In genomic region chr5:21735100-21735499, GRCm38 (mm10) we compare ENCODE assay signal across 8 mouse cellular contexts. TPM values are rescaled to one million over a fixed set of nuclear protein-coding genes. Genes with fewer than 3 reads are reported as not detected.
A peak's percentile ranks its signal among the peaks of the same experiment; 100 is the strongest.
DNase-seq lines count a peak whose midpoint lies in the region; ATAC-seq and TF ChIP-seq lines count a peak whose summit lies in the region.

No protein-coding gene starts in this region.

- peak overlapping the region; percentile 42 for H3K4me2 ChIP-seq in heart, embryonic 15.5 days
- H3K4me2 ChIP-seq in intestine, embryonic 16.5 days (ENCODE audit: low read depth, low read length): no peak overlapping the region; the same call in 1 of the 2 replicates

- no peak overlapping the region for H3K27ac ChIP-seq in heart, embryonic 15.5 days
- H3K27ac ChIP-seq in thymus, adult 2 months (ENCODE audit: control insufficient read depth, insufficient read depth, low read length): no peak overlapping the region
- no peak overlapping the region for H3K27ac ChIP-seq in intestine, embryonic 16.5 days (ENCODE audit: low read length)

- H3K9me3 ChIP-seq in heart, embryonic 15.5 days (replicated peaks): no peaks in the 10 kb centered on the region
- H3K9me3 ChIP-seq in intestine, embryonic 16.5 days (ENCODE audit: control insufficient read depth, low read length): no peaks in the 10 kb centered on the region

- intact Hi-C loops in heart, postnatal 14 days (cut with DNase I): loop anchor here (2.0 to 10.0 kb wide), 2 partner anchors 34 to 470 kb away; partner anchors contain the start of gene Napepld

- 0 out of 2 replicates have a peak overlapping the region, but pooled peaks have one; percentile 39 for H3K9ac ChIP-seq in heart, embryonic 15.5 days
- H3K9ac ChIP-seq in intestine, embryonic 16.5 days (ENCODE audit: low read depth, low read length): no peak overlapping the region

- 82% methylated on average over 20 of the region's 20 CpGs for WGBS in heart, embryonic 15.5 days
- 88% methylated on average over 20 of the region's 20 CpGs for WGBS in thymus, adult 2 months
- 81% methylated on average over 20 of the region's 20 CpGs for WGBS in intestine, embryonic 16.5 days

- no peak for TF ChIP-seq CTCF in thymus, adult 2 months (IDR thresholded peaks at IDR 0.05; ENCODE audit: borderline replicate concordance, control insufficient read depth, extremely low read depth, insufficient read depth, low read length, poor library complexity)

- no peaks in the 10 kb centered on the region for H3K27me3 ChIP-seq in heart, embryonic 15.5 days
- no peaks in the 10 kb centered on the region for H3K27me3 ChIP-seq in thymus, adult 2 months (ENCODE audit: control insufficient read depth, insufficient read depth, low read length)
- H3K27me3 ChIP-seq in intestine, embryonic 16.5 days (replicated peaks; ENCODE audit: control insufficient read depth, insufficient read depth, low read length): no peaks in the 10 kb centered on the region

- no peak for ATAC-seq in heart, embryonic 15.5 days (replicated peaks; ENCODE audit: insufficient number of reproducible peaks, insufficient read depth, low FRiP score, low read depth)
- no peak for ATAC-seq in intestine, embryonic 16.5 days

- H3K36me3 ChIP-seq in heart, embryonic 15.5 days: peaks cover 11% of the 10 kb centered on the region
- peaks cover 3% of the 10 kb centered on the region; the same call in 1 of the 2 replicates for H3K36me3 ChIP-seq in thymus, adult 2 months (ENCODE audit: control insufficient read depth, insufficient read depth, low read length)
- 0 out of 2 replicates have a peak, but pooled peaks cover 3% of the 10 kb centered on the region for H3K36me3 ChIP-seq in intestine, embryonic 16.5 days (ENCODE audit: control insufficient read depth, insufficient read depth, low read length)

- no peak for TF ChIP-seq POLR2A in thymus, adult 2 months (IDR thresholded peaks at IDR 0.05; ENCODE audit: control insufficient read depth, extremely low read depth, insufficient read depth, low read length, poor library complexity)

- H3K4me3 ChIP-seq in heart, embryonic 15.5 days: peak overlapping the region; percentile 36
- H3K4me3 ChIP-seq in thymus, adult 2 months (ENCODE audit: control insufficient read depth, insufficient read depth, low read length): peak overlapping the region; percentile 50
- H3K4me3 ChIP-seq in intestine, embryonic 16.5 days (ENCODE audit: low read length): peak overlapping the region; percentile 16

- H3K4me1 ChIP-seq in heart, embryonic 15.5 days (replicated peaks): peaks cover 14% of the 10 kb centered on the region
- H3K4me1 ChIP-seq in thymus, adult 2 months (replicated peaks; ENCODE audit: control insufficient read depth, insufficient read depth, low read length): peaks cover 5% of the 10 kb centered on the region
- H3K4me1 ChIP-seq in intestine, embryonic 16.5 days (ENCODE audit: control insufficient read depth, insufficient read depth, low read length): peaks cover 14% of the 10 kb centered on the region

- DNase-seq in heart, postnatal 14 days: no peak
- no peak for DNase-seq in thymus, adult 2 months
- DNase-seq in thymus, postnatal 14 days: no peak
- DNase-seq in layer of hippocampus, adult 9-10 months (ENCODE audit: low spot score): no peak
- no peak for DNase-seq in Muller cell, postnatal 12 days (ENCODE audit: inconsistent ontology term)
- DNase-seq in adrenal gland, postnatal 4 days (ENCODE audit: low spot score in 2 of 2): no peak

RNA-seq across cellular contexts. Expression of gene Pmpcb, which starts 1.8 kb away (rescaled TPM):
- polyA plus RNA-seq in heart, embryonic 15.5 days (2015; fragmentation: Nextera tagmentation; extraction: Ambion mirVana): 130 and 140 TPM in 2 replicates
- total RNA-seq in heart, postnatal 14 days (2021): 100 to 1,000 TPM; 220 to 223 TPM
- 29.3 and 34.0 TPM in 2 replicates for polyA plus RNA-seq in thymus, adult 2 months (2012; rRNA removed)
- 82.3 and 85.4 TPM in 2 replicates for polyA plus RNA-seq in intestine, embryonic 16.5 days (2015; fragmentation: Nextera tagmentation; extraction: Ambion mirVana)
- 100 to 1,000 TPM; 213 to 227 TPM for total RNA-seq in adrenal gland, postnatal 4 days (2021)

RNA-seq across cellular contexts. Expression of gene Napepld, which starts 33.9 kb away (rescaled TPM):
- 5.6 and 5.7 TPM in 2 replicates for polyA plus RNA-seq in heart, embryonic 15.5 days (2015; fragmentation: Nextera tagmentation; extraction: Ambion mirVana)
- 1 to 10 TPM; 4.0 to 4.3 TPM for total RNA-seq in heart, postnatal 14 days (2021)
- 1.4 and 1.5 TPM in 2 replicates for polyA plus RNA-seq in thymus, adult 2 months (2012; rRNA removed)
- polyA plus RNA-seq in intestine, embryonic 16.5 days (2015; fragmentation: Nextera tagmentation; extraction: Ambion mirVana): 2.6 and 3.1 TPM in 2 replicates
- total RNA-seq in adrenal gland, postnatal 4 days (2021): 10 to 100 TPM; 22.1 to 24.7 TPM

RNA-seq across cellular contexts. Expression of gene Dnajc2, which starts 50.0 kb away (rescaled TPM):
- 43.1 and 44.5 TPM in 2 replicates for polyA plus RNA-seq in heart, embryonic 15.5 days (2015; fragmentation: Nextera tagmentation; extraction: Ambion mirVana)
- 10 to 100 TPM; 13.5 to 17.6 TPM for total RNA-seq in heart, postnatal 14 days (2021)
- 17.0 and 27.0 TPM in 2 replicates for polyA plus RNA-seq in thymus, adult 2 months (2012; rRNA removed)
- 55.0 and 63.2 TPM in 2 replicates for polyA plus RNA-seq in intestine, embryonic 16.5 days (2015; fragmentation: Nextera tagmentation; extraction: Ambion mirVana)
- total RNA-seq in adrenal gland, postnatal 4 days (2021): 10 to 100 TPM; 31.4 to 41.3 TPM

RNA-seq across cellular contexts. Expression of gene Psmc2, which starts 50.0 kb away (rescaled TPM):
- polyA plus RNA-seq in heart, embryonic 15.5 days (2015; fragmentation: Nextera tagmentation; extraction: Ambion mirVana): 128 and 134 TPM in 2 replicates
- 10 to 100 TPM; 89.2 to 94.5 TPM for total RNA-seq in heart, postnatal 14 days (2021)
- polyA plus RNA-seq in thymus, adult 2 months (2012; rRNA removed): 25.3 and 27.2 TPM in 2 replicates
- 156 and 170 TPM in 2 replicates for polyA plus RNA-seq in intestine, embryonic 16.5 days (2015; fragmentation: Nextera tagmentation; extraction: Ambion mirVana)
- 100 to 1,000 TPM; 126 to 130 TPM for total RNA-seq in adrenal gland, postnatal 4 days (2021)
